Comparison of ENCODE assay signal across 13 mouse cellular contexts in genomic region chr13:45748691-45749090, GRCm38 (mm10).
DNase-seq lines count a peak whose midpoint lies in the region; ATAC-seq and TF ChIP-seq lines count a peak whose summit lies in the region.
"Had no signal": no experiment of that assay in that cellular context is flagged by ENCODE, and none has a peak within 500 bp of the region (broad histone marks: within the 10 kb centered on the region; RNA-seq: fewer than 3 reads in every experiment).

No protein-coding gene starts in this region.

- H3K36me3 ChIP-seq in kidney, embryonic 15.5 days, result no peaks in the 10 kb centered on the region
- H3K36me3 ChIP-seq in kidney, embryonic 14.5 days (ENCODE audit: control insufficient read depth, insufficient read depth, low read length), result no peaks in the 10 kb centered on the region
- H3K36me3 ChIP-seq in intestine, postnatal 0 days (ENCODE audit: control insufficient read depth, insufficient read depth), result no peaks in the 10 kb centered on the region
- H3K36me3 ChIP-seq: embryonic facial prominence, embryonic 12.5 days; liver, embryonic 15.5 days had no signal

- H3K9me3 ChIP-seq in kidney, embryonic 15.5 days (replicated peaks), result no peaks in the 10 kb centered on the region
- H3K9me3 ChIP-seq in kidney, embryonic 14.5 days (ENCODE audit: control insufficient read depth, low read length), result no peaks in the 10 kb centered on the region
- no peaks in the 10 kb centered on the region for H3K9me3 ChIP-seq in intestine, postnatal 0 days (ENCODE audit: control insufficient read depth)
- H3K9me3 ChIP-seq: embryonic facial prominence, embryonic 12.5 days; liver, embryonic 15.5 days had no signal

- DNase-seq in Muller cell, postnatal 12 days (ENCODE audit: inconsistent ontology term), result peak; percentile 38
- peak; percentile 22 to 37 for DNase-seq in heart, adult 9 months (ENCODE audit: low spot score in 2 of 2)
- DNase-seq in spleen, adult 18-20 months, result no peak
- no peak for DNase-seq in c-Kit-positive CD71-positive TER-119-positive erythroid progenitor cells, embryonic 14.5 days (ENCODE audit: low spot score)
- DNase-seq in right cerebral cortex, adult 18-20 months, result no peak
- DNase-seq: cerebellum, adult 9-10 months had no signal

- no peaks in the 10 kb centered on the region for H3K27me3 ChIP-seq in kidney, embryonic 15.5 days
- H3K27me3 ChIP-seq in kidney, embryonic 14.5 days (ENCODE audit: control insufficient read depth, insufficient read depth, low read length), result no peaks in the 10 kb centered on the region
- H3K27me3 ChIP-seq in intestine, postnatal 0 days (replicated peaks; ENCODE audit: control insufficient read depth, insufficient read depth, low read length), result no peaks in the 10 kb centered on the region
- H3K27me3 ChIP-seq: embryonic facial prominence, embryonic 12.5 days; liver, embryonic 15.5 days had no signal

- ATAC-seq in kidney, embryonic 15.5 days (replicated peaks; ENCODE audit: low FRiP score), result no peak
- ATAC-seq in kidney, embryonic 14.5 days (ENCODE audit: low FRiP score, low TSS enrichment), result no peak
- ATAC-seq in intestine, postnatal 0 days, result peak; percentile 45
- ATAC-seq: CD4-positive, CD25-positive, alpha-beta regulatory T cell, adult 4 months; midbrain, embryonic 16.5 days had no signal

- H3K4me2 ChIP-seq in kidney, embryonic 15.5 days, result no peak overlapping the region
- no peak overlapping the region for H3K4me2 ChIP-seq in kidney, embryonic 14.5 days (replicated peaks; ENCODE audit: low read depth, low read length)
- no peak overlapping the region for H3K4me2 ChIP-seq in intestine, postnatal 0 days (replicated peaks; ENCODE audit: low read depth)
- H3K4me2 ChIP-seq: embryonic facial prominence, embryonic 12.5 days; liver, embryonic 15.5 days had no signal

- TF ChIP-seq CTCF in intestine, postnatal 0 days (IDR thresholded peaks at IDR 0.05; ENCODE audit: low read depth), result peak; percentile 28; the same call in 1 of the 2 replicates

- H3K4me3 ChIP-seq in kidney, embryonic 15.5 days (replicated peaks), result no peak overlapping the region
- no peak overlapping the region for H3K4me3 ChIP-seq in kidney, embryonic 14.5 days (ENCODE audit: low read length)
- H3K4me3 ChIP-seq in intestine, postnatal 0 days (ENCODE audit: low read depth, low read length), result no peak overlapping the region
- H3K4me3 ChIP-seq: embryonic facial prominence, embryonic 12.5 days; liver, embryonic 15.5 days had no signal

- H3K4me1 ChIP-seq in kidney, embryonic 15.5 days, result peaks cover 24% of the 10 kb centered on the region
- H3K4me1 ChIP-seq in kidney, embryonic 14.5 days (ENCODE audit: control insufficient read depth, insufficient read depth, low read length), result peaks cover 16% of the 10 kb centered on the region; the same call in 1 of the 2 replicates
- H3K4me1 ChIP-seq in intestine, postnatal 0 days (replicated peaks; ENCODE audit: control insufficient read depth, insufficient read depth, low read length), result peaks cover 10% of the 10 kb centered on the region
- H3K4me1 ChIP-seq: liver, embryonic 15.5 days had no signal

- WGBS in kidney, embryonic 15.5 days, result 68% methylated on average over 4 of the region's 4 CpGs
- 76% methylated on average over 4 of the region's 4 CpGs for WGBS in kidney, embryonic 14.5 days
- 49% methylated on average over 4 of the region's 4 CpGs for WGBS in intestine, postnatal 0 days

- 0 out of 2 replicates have a peak overlapping the region, but pooled peaks have one; percentile 59 for H3K27ac ChIP-seq in kidney, embryonic 15.5 days
- H3K27ac ChIP-seq in kidney, embryonic 14.5 days (ENCODE audit: low read depth, low read length), result no peak overlapping the region
- H3K27ac ChIP-seq in intestine, postnatal 0 days (ENCODE audit: low read depth, low read length), result peak overlapping the region; percentile 75
- H3K27ac ChIP-seq: embryonic facial prominence, embryonic 12.5 days; liver, embryonic 15.5 days had no signal

- H3K9ac ChIP-seq in kidney, embryonic 15.5 days, result no peak overlapping the region
- no peak overlapping the region for H3K9ac ChIP-seq in kidney, embryonic 14.5 days (ENCODE audit: low read depth, low read length)
- no peak overlapping the region for H3K9ac ChIP-seq in intestine, postnatal 0 days (ENCODE audit: low read depth, low read length)
- H3K9ac ChIP-seq: embryonic facial prominence, embryonic 12.5 days; liver, embryonic 15.5 days had no signal

Comparison
In these comparisons a context has a peak if more than half of its experiments do, and no peak if none do; other contexts are left out.
1. DNase-seq: peak in Muller cell, postnatal 12 days (single experiment) and heart, adult 9 months (2 of 2); none in spleen, adult 18-20 months (0 of 2), c-Kit-positive CD71-positive TER-119-positive erythroid progenitor cells, embryonic 14.5 days (single experiment) and right cerebral cortex, adult 18-20 months (single experiment).